Mouse (Mus musculus): ENCODE data around the gene Pcbp3.

- TF ChIP-seq POLR2A (IDR thresholded peaks at IDR 0.05; ENCODE audit: insufficient read depth, low read depth, low read length) (no peak), CTCF (IDR thresholded peaks at IDR 0.05; ENCODE audit: insufficient read depth, low read depth, low read length) (no peak)
Measured at GRCm38 (mm10) chr10:76809439-76809838, 152.2 kb downstream of the Pcbp3 start.
